Mouse (Mus musculus) macrophage (primary cell): ENCODE measurements around the gene Igf1r. TPM values are rescaled to one million over a fixed set of nuclear protein-coding genes. Genes with fewer than 3 reads are reported as not detected.
A peak's percentile ranks its signal among the peaks of the same experiment; 100 is the strongest.
"Not testable (repeated sequence)": the region's sequence is repeated elsewhere in the genome, so short reads cannot be mapped to it uniquely, and the experiment has no call there.

Experiments used
- H3K27ac ChIP-seq: fragments of 350-480 bp; formaldehyde crosslinking; 2 replicates; pipeline ENCODE4 v1.9.0; 2021
- H3K36me3 ChIP-seq: fragments of 350-480 bp; formaldehyde crosslinking; 2 replicates; pipeline ENCODE4 v1.9.0; 2021; ENCODE audit errors: inconsistent target
- H3K4me3 ChIP-seq: fragments of 350-480 bp; formaldehyde crosslinking; 2 replicates; pipeline ENCODE4 v1.9.0; 2021; ENCODE audit errors: inconsistent target
- H3K79me2 ChIP-seq: fragments of 350-480 bp; formaldehyde crosslinking; 2 replicates; pipeline ENCODE4 v1.9.0; 2021; ENCODE audit errors: inconsistent target
- WGBS: methylation state at CpG from one replicate; pipeline ENCODE4 v1.1.7; 2026; ENCODE audit warnings: inconsistent platforms; ENCODE audit not compliant: missing documents; 5-methylcytosine and 5-hydroxymethylcytosine counted together
- polyA plus RNA-seq: library from polyadenylated mRNA; stranded (reverse); fragments of 250-400 nt; gene quantifications from 3 replicates; pipeline ENCODE4 v1.2.4, GENCODE M21; 2018; ENCODE audit warnings: inconsistent platforms

Igf1r gene
- polyA plus RNA-seq, 1 experiment from 2014 or later, result 3.2 TPM

DNA sequence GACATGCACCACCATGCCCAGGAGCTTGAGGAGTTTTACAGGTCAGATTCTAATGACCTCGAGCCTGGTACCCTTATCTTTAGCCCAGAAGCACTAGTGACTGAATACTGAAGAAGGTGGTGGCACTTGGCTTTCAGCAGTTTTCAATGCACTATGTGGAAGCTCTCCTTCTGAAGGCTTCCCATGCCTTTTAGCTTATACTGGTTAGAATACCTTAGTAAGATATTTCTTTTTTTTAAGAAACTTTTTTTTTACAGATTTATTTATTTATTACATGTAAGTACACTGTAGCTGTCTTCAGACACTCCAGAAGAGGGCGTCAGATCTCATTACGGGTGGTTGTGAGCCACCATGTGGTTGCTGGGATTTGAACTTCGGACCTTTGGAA lies 330.5 kb downstream of the Igf1r start:
- H3K27ac ChIP-seq, result peak overlapping the region; percentile 37
- WGBS, result 73% methylated on average over 2 of the region's 4 CpGs
- H3K4me3 ChIP-seq, H3K79me2 ChIP-seq, H3K36me3 ChIP-seq: not testable (repeated sequence)

Other genes with a start within 250 kb of the Igf1r start
- gene Synm, start 193.1 kb upstream of the Igf1r start, polyA plus RNA-seq, result not detected in 3 replicates